Comparison of ENCODE assay signal across 8 mouse cellular contexts in genomic region chr12:70968791-70969307, GRCm38 (mm10). TPM values are rescaled to one million over a fixed set of nuclear protein-coding genes. Genes with fewer than 3 reads are reported as not detected.
DNase-seq lines count a peak whose midpoint lies in the region; ATAC-seq and TF ChIP-seq lines count a peak whose summit lies in the region.

No protein-coding gene starts in this region.

- DNase-seq in CH12.LX (ENCODE audit: extremely low read depth): peak; percentile 87
- peak; percentile 87 for DNase-seq in c-Kit-positive CD71-negative TER-119-negative erythroid progenitor cells, embryonic 14.5 days (ENCODE audit: low read depth)
- DNase-seq in forebrain, embryonic 10.5 days (ENCODE audit: extremely low spot score, low spot score): peak; percentile 85
- DNase-seq in kidney, postnatal 14 days: peak; percentile 94
- DNase-seq in naive thymus-derived CD4-positive, alpha-beta T cell, adult 2 months (ENCODE audit: low read depth): peak; percentile 97

- dilution Hi-C loops in CH12.LX (cut with MboI; ENCODE audit: extremely low pct_ligation_motif_present, extremely low pct_unique_long_range_greater_than_20kb, low sequenced_read_pairs): no loop called here

- under 1% methylated on average over 15 of the region's 15 CpGs for WGBS in forebrain, embryonic 10.5 days
- under 1% methylated on average over 15 of the region's 15 CpGs for WGBS in heart, embryonic 15.5 days
- WGBS in liver, embryonic 12.5 days (ENCODE audit: insufficient replicate concordance): under 1% methylated on average over 15 of the region's 15 CpGs
- under 1% methylated on average over 15 of the region's 15 CpGs for WGBS in stomach, embryonic 14.5 days

- H3K4me3 ChIP-seq in CH12.LX (replicated peaks in 1 of 3; ENCODE audit: low read depth in 2 of 3, low read length in 2 of 3, poor library complexity in 1 of 3): peak overlapping the region; percentile 57 to 88 (median 77)
- peak overlapping the region; percentile 73 for H3K4me3 ChIP-seq in forebrain, embryonic 10.5 days
- peak overlapping the region; percentile 69 for H3K4me3 ChIP-seq in heart, embryonic 15.5 days
- peak overlapping the region; percentile 74 for H3K4me3 ChIP-seq in liver, embryonic 12.5 days
- H3K4me3 ChIP-seq in stomach, embryonic 14.5 days (ENCODE audit: low read depth, low read length): peak overlapping the region; percentile 65

- no peak; the same call in 1 of the 2 replicates for TF ChIP-seq POLR2A in CH12.LX (IDR thresholded peaks at IDR 0.05; ENCODE audit: low read depth, low read length)

- no peak for TF ChIP-seq EP300 in CH12.LX (IDR thresholded peaks at IDR 0.05; ENCODE audit: low read length)

- no peak for TF ChIP-seq CTCF in CH12.LX (conservative IDR thresholded peaks at IDR 0.05 in 1 of 2, IDR thresholded peaks at IDR 0.05 in 1 of 2; ENCODE audit: low read depth in 2 of 2, low read length in 2 of 2)

- H3K4me2 ChIP-seq in CH12.LX (ENCODE audit: insufficient read depth, low read depth, poor library complexity, severe bottlenecking): peak overlapping the region; percentile 88; the same call in 1 of the 2 replicates
- peak overlapping the region; percentile 63 for H3K4me2 ChIP-seq in heart, embryonic 15.5 days
- peak overlapping the region; percentile 66 for H3K4me2 ChIP-seq in liver, embryonic 12.5 days
- peak overlapping the region; percentile 29 for H3K4me2 ChIP-seq in stomach, embryonic 14.5 days (replicated peaks; ENCODE audit: low read depth, low read length)

- no peak for TF ChIP-seq RAD21 in CH12.LX (IDR thresholded peaks at IDR 0.05; ENCODE audit: low read depth, low read length)

- H3K36me3 ChIP-seq in CH12.LX (replicated peaks in 1 of 2; ENCODE audit: control insufficient read depth in 1 of 2, insufficient read depth in 1 of 2, low read length in 1 of 2): peaks cover 2 to 6% of the 10 kb centered on the region in 2 experiments
- H3K36me3 ChIP-seq in forebrain, embryonic 10.5 days (replicated peaks): peaks cover 6% of the 10 kb centered on the region
- H3K36me3 ChIP-seq in heart, embryonic 15.5 days: peaks cover 6% of the 10 kb centered on the region
- H3K36me3 ChIP-seq in liver, embryonic 12.5 days: 0 out of 2 replicates have a peak, but pooled peaks cover 6% of the 10 kb centered on the region
- peaks cover under 1% of the 10 kb centered on the region; the same call in 1 of the 2 replicates for H3K36me3 ChIP-seq in stomach, embryonic 14.5 days (ENCODE audit: control insufficient read depth, insufficient read depth, low read length)

- peaks cover 0 to 9% of the 10 kb centered on the region in 2 experiments; a peak in 2 of 4 replicates for H3K4me1 ChIP-seq in CH12.LX (ENCODE audit: control insufficient read depth in 1 of 2, insufficient read depth in 2 of 2)
- H3K4me1 ChIP-seq in forebrain, embryonic 10.5 days: peaks cover 8% of the 10 kb centered on the region
- peaks cover 10% of the 10 kb centered on the region for H3K4me1 ChIP-seq in heart, embryonic 15.5 days (replicated peaks)
- H3K4me1 ChIP-seq in liver, embryonic 12.5 days: peaks cover 14% of the 10 kb centered on the region
- 0 out of 2 replicates have a peak, but pooled peaks cover 4% of the 10 kb centered on the region for H3K4me1 ChIP-seq in stomach, embryonic 14.5 days (ENCODE audit: control insufficient read depth, insufficient read depth, low read length)

- in situ Hi-C loops in CH12.LX (cut with MboI; ENCODE audit: low pct_ligation_motif_present, low pct_unique_long_range_greater_than_20kb, low sequenced_read_pairs): no loop called here

- no peak overlapping the region for H3K27ac ChIP-seq in CH12.LX (ENCODE audit: insufficient read depth, low read depth)
- peak overlapping the region; percentile 88 for H3K27ac ChIP-seq in forebrain, embryonic 10.5 days
- peak overlapping the region; percentile 95 for H3K27ac ChIP-seq in heart, embryonic 15.5 days
- H3K27ac ChIP-seq in liver, embryonic 12.5 days: peak overlapping the region; percentile 94
- H3K27ac ChIP-seq in stomach, embryonic 14.5 days (ENCODE audit: low read length): peak overlapping the region; percentile 98

- no peaks in the 10 kb centered on the region for H3K27me3 ChIP-seq in CH12.LX (replicated peaks)
- no peaks in the 10 kb centered on the region for H3K27me3 ChIP-seq in forebrain, embryonic 10.5 days (ENCODE audit: poor library complexity, severe bottlenecking)
- no peaks in the 10 kb centered on the region for H3K27me3 ChIP-seq in heart, embryonic 15.5 days
- no peaks in the 10 kb centered on the region for H3K27me3 ChIP-seq in liver, embryonic 12.5 days (replicated peaks)
- no peaks in the 10 kb centered on the region for H3K27me3 ChIP-seq in stomach, embryonic 14.5 days (ENCODE audit: control insufficient read depth, insufficient read depth, low read length)

- ATAC-seq in heart, embryonic 15.5 days (replicated peaks; ENCODE audit: insufficient number of reproducible peaks, insufficient read depth, low FRiP score, low read depth): peak; percentile 28; the same call in 1 of the 2 replicates
- peak; percentile 56; the same call in 1 of the 2 replicates for ATAC-seq in liver, embryonic 12.5 days
- peak; percentile 56; the same call in 1 of the 2 replicates for ATAC-seq in stomach, embryonic 14.5 days (ENCODE audit: insufficient number of reproducible peaks, insufficient read depth, low FRiP score, low read depth)

- peak overlapping the region; percentile 88 for H3K9ac ChIP-seq in CH12.LX (ENCODE audit: insufficient read depth, low read depth)
- H3K9ac ChIP-seq in heart, embryonic 15.5 days: peak overlapping the region; percentile 72
- H3K9ac ChIP-seq in liver, embryonic 12.5 days: peak overlapping the region; percentile 78
- H3K9ac ChIP-seq in stomach, embryonic 14.5 days (replicated peaks; ENCODE audit: low read depth, low read length): peak overlapping the region; percentile 57

- H3K9me3 ChIP-seq in CH12.LX (replicated peaks; ENCODE audit: low read length): no peaks in the 10 kb centered on the region
- no peaks in the 10 kb centered on the region for H3K9me3 ChIP-seq in forebrain, embryonic 10.5 days
- H3K9me3 ChIP-seq in heart, embryonic 15.5 days (replicated peaks): no peaks in the 10 kb centered on the region
- H3K9me3 ChIP-seq in liver, embryonic 12.5 days (replicated peaks): no peaks in the 10 kb centered on the region
- no peaks in the 10 kb centered on the region for H3K9me3 ChIP-seq in stomach, embryonic 14.5 days (ENCODE audit: control insufficient read depth, low read depth, low read length)

- H3K79me2 ChIP-seq in CH12.LX (replicated peaks; ENCODE audit: control insufficient read depth, extremely low read depth, insufficient read depth, poor library complexity, severe bottlenecking): no peaks in the 10 kb centered on the region

TF ChIP-seq in CH12.LX, 34 proteins besides CTCF, POLR2A, EP300 and RAD21 (continues in another document):
- TF ChIP-seq CHD1 (IDR thresholded peaks at IDR 0.05; ENCODE audit: low read depth, low read length) (no peak), JUND (conservative IDR thresholded peaks at IDR 0.05; ENCODE audit: low read depth, low read length) (no peak), MAFK (IDR thresholded peaks at IDR 0.05; ENCODE audit: insufficient replicate concordance, low read length) (peak; percentile 98), E2F4 (IDR thresholded peaks at IDR 0.05; ENCODE audit: insufficient replicate concordance, low read depth, low read length) (peak; percentile 85), BHLHE40 (IDR thresholded peaks at IDR 0.05; ENCODE audit: low read depth, low read length) (no peak), ZNF384 (IDR thresholded peaks at IDR 0.05; ENCODE audit: low read depth, low read length) (peak; percentile 96), MYC (IDR thresholded peaks at IDR 0.05; ENCODE audit: low read depth, low read length) (no peak; the same call in 1 of the 2 replicates), TCF12 (IDR thresholded peaks at IDR 0.05; ENCODE audit: low read depth, low read length) (0 out of 2 replicates have a peak, but pooled peaks have one; percentile 2), KAT2A (IDR thresholded peaks at IDR 0.05; ENCODE audit: insufficient replicate concordance, low read length) (0 out of 2 replicates have a peak, but pooled peaks have one; percentile 72), SIN3A (IDR thresholded peaks at IDR 0.05; ENCODE audit: low read length) (peak; percentile 38; the same call in 1 of the 2 replicates), MEF2A (IDR thresholded peaks at IDR 0.05; ENCODE audit: borderline replicate concordance, low read depth, low read length) (no peak), CHD2 (IDR thresholded peaks at IDR 0.05; ENCODE audit: low read length) (no peak), USF1 (IDR thresholded peaks at IDR 0.05; ENCODE audit: low read depth, low read length) (no peak), SMC3 (IDR thresholded peaks at IDR 0.05; ENCODE audit: low read depth, low read length) (no peak)

RNA-seq across cellular contexts. Expression of gene Psma3, which starts 5.6 kb away (rescaled TPM):
- total RNA-seq in CH12.LX (2012; rRNA removed) (271 and 341 TPM in 2 replicates), CH12.LX (2014; rRNA removed) (538 and 617 TPM in 2 replicates)
- polyA plus RNA-seq in CH12.LX (2012; ENCODE audit: insufficient read length, low read depth): 355 and 362 TPM in 2 replicates
- 659 and 664 TPM in 2 replicates for polyA plus RNA-seq in forebrain, embryonic 10.5 days (2016; fragmentation: Nextera tagmentation; extraction: Ambion mirVana)
- polyA plus RNA-seq in heart, embryonic 15.5 days (2015; fragmentation: Nextera tagmentation; extraction: Ambion mirVana): 388 and 430 TPM in 2 replicates
- 468 and 481 TPM in 2 replicates for polyA plus RNA-seq in liver, embryonic 12.5 days (2016; fragmentation: Nextera tagmentation; extraction: Ambion mirVana)
- 587 and 595 TPM in 2 replicates for polyA plus RNA-seq in stomach, embryonic 14.5 days (2014; fragmentation: Nextera tagmentation; extraction: Ambion mirVana)

RNA-seq across cellular contexts. Expression of gene Actr10, which starts 31.2 kb away (rescaled TPM):
- 60.2 and 66.0 TPM in 2 replicates for total RNA-seq in CH12.LX (2012; rRNA removed)
- total RNA-seq in CH12.LX (2014; rRNA removed): 133 and 135 TPM in 2 replicates
- polyA plus RNA-seq in CH12.LX (2012; ENCODE audit: insufficient read length, low read depth): 154 and 168 TPM in 2 replicates
- polyA plus RNA-seq in forebrain, embryonic 10.5 days (2016; fragmentation: Nextera tagmentation; extraction: Ambion mirVana): 217 and 218 TPM in 2 replicates
- polyA plus RNA-seq in heart, embryonic 15.5 days (2015; fragmentation: Nextera tagmentation; extraction: Ambion mirVana): 162 and 181 TPM in 2 replicates
- polyA plus RNA-seq in liver, embryonic 12.5 days (2016; fragmentation: Nextera tagmentation; extraction: Ambion mirVana): 130 and 134 TPM in 2 replicates
- polyA plus RNA-seq in stomach, embryonic 14.5 days (2014; fragmentation: Nextera tagmentation; extraction: Ambion mirVana): 226 and 257 TPM in 2 replicates

RNA-seq across cellular contexts. Expression of gene Arid4a, which starts 46.9 kb away (rescaled TPM):
- total RNA-seq in CH12.LX (2012; rRNA removed) (9.7 and 10.7 TPM in 2 replicates), CH12.LX (2014; rRNA removed) (8.0 and 8.8 TPM in 2 replicates)
- 20.8 and 22.4 TPM in 2 replicates for polyA plus RNA-seq in CH12.LX (2012; ENCODE audit: insufficient read length, low read depth)
- 22.7 and 28.3 TPM in 2 replicates for polyA plus RNA-seq in forebrain, embryonic 10.5 days (2016; fragmentation: Nextera tagmentation; extraction: Ambion mirVana)
- 25.4 and 26.4 TPM in 2 replicates for polyA plus RNA-seq in heart, embryonic 15.5 days (2015; fragmentation: Nextera tagmentation; extraction: Ambion mirVana)
- 23.4 and 24.1 TPM in 2 replicates for polyA plus RNA-seq in liver, embryonic 12.5 days (2016; fragmentation: Nextera tagmentation; extraction: Ambion mirVana)
- 40.7 and 43.4 TPM in 2 replicates for polyA plus RNA-seq in stomach, embryonic 14.5 days (2014; fragmentation: Nextera tagmentation; extraction: Ambion mirVana)

Comparison
In these comparisons a context has a peak if more than half of its experiments do, and no peak if none do; other contexts are left out.
1. H3K4me2 ChIP-seq: peak in every context shown above with its lines; median percentile 88 in CH12.LX; 66 in liver, embryonic 12.5 days; 63 in heart, embryonic 15.5 days; 29 in stomach, embryonic 14.5 days.